Mouse (Mus musculus) kidney, adult 2 months (tissue): Measurements from ENCODE around the gene 2300002M23Rik. TPM values are rescaled to one million over a fixed set of nuclear protein-coding genes. Genes with fewer than 3 reads are reported as not detected.

Experiments
- DNase-seq: peaks from one replicate; pipeline ENCODE4 v3.0.0; 2021
- H3K27ac ChIP-seq: fragments of 200-500 bp; 2 replicates; pipeline ENCODE4 v1.5.1; 2012; ENCODE audit warnings: low read depth, low read length, control low read depth, inconsistent platforms; ENCODE audit not compliant: insufficient read depth
- H3K27me3 ChIP-seq: fragments of 200-500 bp; replicated peaks from 2 replicates; pipeline ENCODE4 v1.6.1; 2012; ENCODE audit warnings: mild to moderate bottlenecking, moderate library complexity, low read length, inconsistent platforms; ENCODE audit not compliant: control insufficient read depth, insufficient read depth
- H3K36me3 ChIP-seq: fragments of 200-500 bp; 2 replicates; pipeline ENCODE4 v1.6.1; 2012; ENCODE audit warnings: mild to moderate bottlenecking, moderate library complexity, low read length, inconsistent platforms; ENCODE audit not compliant: control insufficient read depth, insufficient read depth
- H3K4me1 ChIP-seq: fragments of 200-500 bp; 2 replicates; pipeline ENCODE4 v1.6.1; 2011; ENCODE audit warnings: low read length; ENCODE audit not compliant: control insufficient read depth, insufficient read depth
- H3K4me3 ChIP-seq: fragments of 200-500 bp; 2 replicates; pipeline ENCODE4 v1.5.1; 2011; ENCODE audit warnings: mild to moderate bottlenecking, low read depth, low read length, control low read depth; ENCODE audit not compliant: insufficient read depth
- CTCF ChIP-seq: fragments of 200-500 bp; conservative IDR thresholded peaks from 2 replicates; pipeline ENCODE4 v1.5.1; 2011; ENCODE audit warnings: low read depth, mild to moderate bottlenecking, control low read depth, low read length, moderate library complexity, mixed read lengths; ENCODE audit not compliant: insufficient read depth, insufficient read length
- POLR2A ChIP-seq: fragments of 200-500 bp; IDR thresholded peaks from one replicate; pipeline ENCODE4 v1.6.1; 2011; ENCODE audit warnings: low read depth, low read length, control low read depth
- WGBS: fragments of 180-500 bp; shearing (Covaris S2); methylation state at CpG from one replicate; pipeline ENCODE4 v1.1.7; 2018; 5-methylcytosine and 5-hydroxymethylcytosine counted together
- polyA plus RNA-seq: library from polyadenylated mRNA; depleted of rRNA; stranded (reverse); fragments of >200 nt; gene quantifications from 2 replicates; pipeline ENCODE4 v1.2.3, GENCODE M21; 2012; rRNA removed

Gene 2300002M23Rik
- 0.07 and 0.08 TPM in 2 replicates for polyA plus RNA-seq

- 61% methylated on average over 3 of the region's 3 CpGs for WGBS
Observed at GRCm38 (mm10) chr17:35567150-35567549, at the start of gene 2300002M23Rik. Gene 2300002M23Rik (plus strand): TSS chr17:35567450.

GRCm38 (mm10) chr17:35517526-35517925 is 49.7 kb upstream of the 2300002M23Rik start:
- Histone ChIP-seq H3K4me3 (peak overlapping the region; percentile 62), H3K27ac (no peak overlapping the region), H3K36me3 (no peaks in the 10 kb centered on the region), H3K4me1 (no peaks in the 10 kb centered on the region; the same call in 1 of the 2 replicates), H3K27me3 (no peaks in the 10 kb centered on the region)
- WGBS = 7% methylated on average over 12 of the region's 12 CpGs
- DNase-seq = no peak
- TF ChIP-seq POLR2A = no peak
- TF ChIP-seq CTCF = no peak

More at GRCm38 (mm10) chr17:35567150-35567549, at the start of gene 2300002M23Rik:
- Histone ChIP-seq H3K27me3 (no peaks in the 10 kb centered on the region; the same call in 1 of the 2 replicates), H3K36me3 (no peaks in the 10 kb centered on the region), H3K4me3 (no peak within 1 kb of the TSS), H3K4me1 (no peaks in the 10 kb centered on the region), H3K27ac (no peak within 1 kb of the TSS)
- DNase-seq = no peak
- TF ChIP-seq CTCF = no peak
- TF ChIP-seq POLR2A = no peak

- TF ChIP-seq CTCF (no peak), POLR2A (no peak)
- Histone ChIP-seq H3K4me3 (no peak overlapping the region), H3K36me3 (no peaks in the 10 kb centered on the region), H3K27me3 (no peaks in the 10 kb centered on the region), H3K27ac (no peak overlapping the region), H3K4me1 (no peaks in the 10 kb centered on the region)
- no peak for DNase-seq
- WGBS = 82% methylated on average over 9 of the region's 9 CpGs
Observed at GRCm38 (mm10) chr17:35524354-35524753, 42.9 kb upstream of the 2300002M23Rik start.

- Histone ChIP-seq H3K36me3 (no peaks in the 10 kb centered on the region), H3K27me3 (no peaks in the 10 kb centered on the region), H3K27ac (no peak overlapping the region), H3K4me1 (no peaks in the 10 kb centered on the region), H3K4me3 (no peak overlapping the region)
- WGBS = 80% methylated on average over 8 of the region's 8 CpGs
- TF ChIP-seq POLR2A (no peak), CTCF (no peak)
- DNase-seq = no peak
Observed at GRCm38 (mm10) chr17:35526644-35527043, 40.6 kb upstream of the 2300002M23Rik start.

- 9% methylated on average over 3 of the region's 3 CpGs for WGBS
- Histone ChIP-seq H3K4me3 (no peak overlapping the region), H3K36me3 (no peaks in the 10 kb centered on the region), H3K4me1 (no peaks in the 10 kb centered on the region), H3K27me3 (no peaks in the 10 kb centered on the region), H3K27ac (no peak overlapping the region)
- no peak for DNase-seq
- TF ChIP-seq POLR2A = no peak
- TF ChIP-seq CTCF = no peak
Observed at GRCm38 (mm10) chr17:35532360-35532759, 34.9 kb upstream of the 2300002M23Rik start.

- Histone ChIP-seq H3K4me1 (no peaks in the 10 kb centered on the region), H3K36me3 (no peaks in the 10 kb centered on the region), H3K27me3 (no peaks in the 10 kb centered on the region), H3K4me3 (no peak within 1 kb of the TSS), H3K27ac (no peak within 1 kb of the TSS)
- 35% methylated on average over 7 of the region's 7 CpGs for WGBS
- DNase-seq = no peak
- TF ChIP-seq CTCF = no peak
- TF ChIP-seq POLR2A = no peak
Observed at GRCm38 (mm10) chr17:35532901-35533300, 34.3 kb upstream of the 2300002M23Rik start, which contains the start of gene Psors1c2. Gene Psors1c2 (plus strand): TSS chr17:35533201.

- WGBS = 5% methylated on average over 6 of the region's 6 CpGs
- Histone ChIP-seq H3K27me3 (no peaks in the 10 kb centered on the region), H3K4me3 (no peak overlapping the region), H3K4me1 (no peaks in the 10 kb centered on the region), H3K27ac (no peak overlapping the region), H3K36me3 (no peaks in the 10 kb centered on the region)
- TF ChIP-seq CTCF (peak; percentile 92), POLR2A (no peak)
- DNase-seq = peak; percentile 81
Observed at GRCm38 (mm10) chr17:35534343-35534742, 32.9 kb upstream of the 2300002M23Rik start.
